Mouse (Mus musculus): Measurements from ENCODE around the gene Eif4e1b.

DNA sequence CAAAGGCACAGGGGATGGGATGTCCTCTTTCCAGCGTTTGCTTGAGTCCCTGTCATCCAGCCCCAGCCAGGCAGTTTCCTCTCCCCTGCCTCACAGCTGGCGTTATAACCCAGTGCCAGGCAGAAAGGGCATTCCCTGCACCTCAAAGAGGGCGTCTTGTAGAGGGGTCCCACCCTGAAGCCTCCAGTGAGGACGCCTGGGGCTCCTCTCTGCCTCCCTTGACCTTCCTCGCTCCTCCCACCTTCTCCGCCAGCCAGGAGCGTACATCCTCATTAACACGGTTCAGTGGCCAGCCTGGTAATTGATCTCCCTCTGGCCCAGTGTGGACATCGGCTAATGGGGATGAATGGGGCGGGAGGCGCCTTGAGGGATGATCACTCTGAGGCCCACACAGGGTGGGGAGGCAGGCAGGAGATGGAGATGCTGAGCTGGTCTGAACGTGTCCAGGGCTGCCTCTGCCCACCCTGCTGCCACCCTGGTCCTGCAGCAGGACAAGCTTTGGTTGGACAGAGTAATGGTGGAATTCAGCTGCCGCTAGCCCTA lies 22.7 kb downstream of the Eif4e1b start:
- TF ChIP-seq CTCF (IDR thresholded peaks at IDR 0.05): no peak
- TF ChIP-seq POLR2A (IDR thresholded peaks at IDR 0.05; ENCODE audit: insufficient read depth, low read depth, low read length): no peak
